ENCODE assay signal across 7 mouse cellular contexts in genomic region chr8:95138341-95139050, GRCm38 (mm10). TPM values are rescaled to one million over a fixed set of nuclear protein-coding genes. Genes with fewer than 3 reads are reported as not detected.
DNase-seq lines count a peak whose midpoint lies in the region; ATAC-seq and TF ChIP-seq lines count a peak whose summit lies in the region.

No protein-coding gene starts in this region.

- peaks cover 45% of the 10 kb centered on the region for H3K4me1 ChIP-seq in lung, embryonic 16.5 days (replicated peaks; ENCODE audit: control insufficient read depth, insufficient read depth, low read length)
- peaks cover 29% of the 10 kb centered on the region for H3K4me1 ChIP-seq in lung, adult 2 months (ENCODE audit: control insufficient read depth, insufficient read depth, low read length)
- H3K4me1 ChIP-seq in forebrain, embryonic 10.5 days = peaks cover 54% of the 10 kb centered on the region
- peaks cover 52% of the 10 kb centered on the region for H3K4me1 ChIP-seq in midbrain, embryonic 15.5 days

- H3K27ac ChIP-seq in lung, embryonic 16.5 days (ENCODE audit: low read length) = no peak overlapping the region
- H3K27ac ChIP-seq in forebrain, embryonic 10.5 days = no peak overlapping the region
- H3K27ac ChIP-seq in midbrain, embryonic 15.5 days = no peak overlapping the region

- H3K36me3 ChIP-seq in lung, embryonic 16.5 days (ENCODE audit: control insufficient read depth, insufficient read depth, low read length) = no peaks in the 10 kb centered on the region
- no peaks in the 10 kb centered on the region for H3K36me3 ChIP-seq in forebrain, embryonic 10.5 days (replicated peaks)
- no peaks in the 10 kb centered on the region for H3K36me3 ChIP-seq in midbrain, embryonic 15.5 days (replicated peaks)

- 9% methylated on average over 6 of the region's 6 CpGs for WGBS in lung, embryonic 16.5 days
- WGBS in lung, adult 2 months = 44% methylated on average over 6 of the region's 6 CpGs
- WGBS in forebrain, embryonic 10.5 days = 23% methylated on average over 6 of the region's 6 CpGs
- WGBS in midbrain, embryonic 15.5 days = 19% methylated on average over 6 of the region's 6 CpGs

- H3K4me2 ChIP-seq in lung, embryonic 16.5 days (ENCODE audit: low read depth, low read length) = peak overlapping the region; percentile 48
- H3K4me2 ChIP-seq in midbrain, embryonic 15.5 days = peak overlapping the region; percentile 41

- TF ChIP-seq POLR2A in lung, adult 2 months (IDR thresholded peaks at IDR 0.05; ENCODE audit: borderline replicate concordance, extremely low read depth, low read depth, low read length) = no peak

- intact Hi-C loops in left cerebral cortex, postnatal 36 days (cut with DNase I) = loop anchor here (10.0 kb wide), 1 partner anchor 66 kb away; the partner anchor contains the start of gene Kifc3

- peak overlapping the region; percentile 35 for H3K4me3 ChIP-seq in lung, embryonic 16.5 days (ENCODE audit: low read length)
- no peak overlapping the region for H3K4me3 ChIP-seq in lung, adult 2 months (replicated peaks; ENCODE audit: extremely low read depth, low read depth, low read length)
- H3K4me3 ChIP-seq in forebrain, embryonic 10.5 days = peak overlapping the region; percentile 47
- no peak overlapping the region for H3K4me3 ChIP-seq in midbrain, embryonic 15.5 days

- no peak for TF ChIP-seq CTCF in lung, adult 2 months (IDR thresholded peaks at IDR 0.05; ENCODE audit: insufficient read depth, low read length)

- no peak for DNase-seq in lung, adult 2 months
- no peak for DNase-seq in forebrain, embryonic 10.5 days (ENCODE audit: extremely low spot score, low spot score)
- DNase-seq in kidney, adult 18-20 months = peak; percentile 37
- no peak for DNase-seq in adrenal gland, postnatal 10 days
- no peak for DNase-seq in left cerebral cortex, postnatal 36 days (ENCODE audit: low spot score in 2 of 2)

- ATAC-seq in lung, embryonic 16.5 days (ENCODE audit: low read depth) = peak; percentile 18; the same call in 1 of the 2 replicates
- ATAC-seq in midbrain, embryonic 15.5 days (replicated peaks) = no peak

- H3K9me3 ChIP-seq in lung, embryonic 16.5 days (ENCODE audit: control insufficient read depth, low read length) = no peaks in the 10 kb centered on the region
- no peaks in the 10 kb centered on the region for H3K9me3 ChIP-seq in forebrain, embryonic 10.5 days
- no peaks in the 10 kb centered on the region for H3K9me3 ChIP-seq in midbrain, embryonic 15.5 days

- no peak overlapping the region for H3K9ac ChIP-seq in lung, embryonic 16.5 days (ENCODE audit: low read length)
- H3K9ac ChIP-seq in midbrain, embryonic 15.5 days = no peak overlapping the region; the same call in 1 of the 2 replicates

- H3K27me3 ChIP-seq in lung, embryonic 16.5 days (ENCODE audit: control insufficient read depth, insufficient read depth, low read depth, low read length) = no peaks in the 10 kb centered on the region
- H3K27me3 ChIP-seq in forebrain, embryonic 10.5 days (ENCODE audit: poor library complexity, severe bottlenecking) = peaks cover 78% of the 10 kb centered on the region
- H3K27me3 ChIP-seq in midbrain, embryonic 15.5 days (replicated peaks) = peaks cover 21% of the 10 kb centered on the region

RNA-seq across cellular contexts. Expression of gene Katnb1, which starts 57.5 kb away (rescaled TPM):
- polyA plus RNA-seq in lung, embryonic 16.5 days (2015; fragmentation: Nextera tagmentation; extraction: Ambion mirVana) = 22.5 and 23.6 TPM in 2 replicates
- 18.4 and 20.0 TPM in 2 replicates for polyA plus RNA-seq in lung, adult 2 months (2012; rRNA removed)
- 30.7 and 33.1 TPM in 2 replicates for polyA plus RNA-seq in forebrain, embryonic 10.5 days (2016; fragmentation: Nextera tagmentation; extraction: Ambion mirVana)
- polyA plus RNA-seq in midbrain, embryonic 15.5 days (2015; fragmentation: Nextera tagmentation; extraction: Ambion mirVana) = 49.5 and 49.8 TPM in 2 replicates
- 10 to 100 TPM in 1 of 2 experiments, 1 to 10 TPM in 1; 9.4 to 16.1 TPM for total RNA-seq in adrenal gland, postnatal 10 days (2021)
- 10 to 100 TPM; 42.0 to 46.7 TPM for total RNA-seq in left cerebral cortex, postnatal 36 days (2021)

Comparison
In these comparisons a context has a peak if more than half of its experiments do, and no peak if none do; other contexts are left out.
1. H3K4me3 ChIP-seq: peak in lung, embryonic 16.5 days (single experiment) and forebrain, embryonic 10.5 days (single experiment); none in lung, adult 2 months (single experiment) and midbrain, embryonic 15.5 days (single experiment).